Mouse (Mus musculus) T-cell, adult 2 months (primary cell): ENCODE results near the gene Dync2li1.

Experiments
- DNase-seq: peaks from one replicate; pipeline ENCODE4 v3.0.0; 2022; ENCODE audit warnings: low spot score

Gene Dync2li1

DNA sequence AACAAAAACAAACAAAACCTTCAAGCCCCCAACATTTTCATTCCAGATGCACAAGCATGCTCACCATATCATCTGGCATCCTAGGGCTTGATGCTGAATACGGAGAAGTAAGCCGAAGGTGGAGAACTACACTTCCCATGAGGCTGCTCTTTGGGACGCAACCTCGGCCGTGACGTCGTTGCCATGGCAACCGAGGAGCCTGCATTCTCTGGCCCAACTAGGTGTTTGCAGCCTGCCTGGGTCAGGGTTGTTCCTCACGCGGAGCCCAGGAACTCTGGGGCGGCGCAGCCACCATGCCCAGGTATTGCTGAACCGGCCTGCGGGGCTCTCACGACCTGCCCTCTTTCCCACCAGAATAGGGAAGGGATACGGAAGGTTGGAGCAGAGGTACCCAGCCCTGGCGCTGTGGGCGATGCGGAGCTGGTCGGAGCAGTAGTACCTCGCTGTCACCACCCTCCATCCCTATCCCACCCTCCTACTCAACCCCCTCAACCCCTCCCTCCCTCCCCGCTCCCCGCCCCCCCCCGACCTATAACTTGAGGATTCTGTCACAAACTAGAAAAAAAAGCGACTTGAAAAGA lies at the start of gene Dync2li1:
Dync2li1 (plus strand) TSS at position 221 of the 581 bp plus-strand sequence.
- DNase-seq, result peak; percentile 82

DNA sequence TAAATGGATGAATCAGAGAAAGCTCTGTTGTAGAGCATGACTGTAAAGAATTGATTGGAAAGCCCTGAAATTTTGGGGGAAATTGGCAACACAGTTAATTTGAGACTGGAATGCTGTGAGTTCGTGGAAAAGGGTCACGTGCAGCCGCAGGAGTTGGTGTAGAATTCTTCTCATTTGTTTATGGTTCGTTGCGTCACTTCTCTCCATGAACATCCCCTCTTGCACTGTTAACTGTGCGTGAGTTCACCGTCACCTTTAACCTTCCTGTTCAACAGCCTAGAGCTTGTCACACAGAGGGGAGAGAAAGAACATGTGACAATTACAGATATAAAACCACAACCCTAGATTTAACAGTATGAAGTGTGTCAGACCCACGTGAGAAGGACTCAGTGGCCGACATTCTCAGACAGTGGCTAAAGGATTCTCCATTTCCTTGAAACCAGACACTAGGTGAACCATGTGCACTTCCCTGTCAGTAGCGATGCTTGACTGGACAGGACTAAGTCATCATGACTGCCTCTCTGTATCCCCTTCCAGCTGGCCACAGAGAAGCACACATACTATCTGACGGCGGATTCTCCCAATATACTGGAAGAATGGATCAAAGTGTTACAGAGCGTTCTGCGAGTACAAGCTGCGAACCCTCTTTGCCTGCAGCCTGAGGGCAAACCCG lies 49.5 kb upstream of the Dync2li1 start:
- no peak for DNase-seq

DNA sequence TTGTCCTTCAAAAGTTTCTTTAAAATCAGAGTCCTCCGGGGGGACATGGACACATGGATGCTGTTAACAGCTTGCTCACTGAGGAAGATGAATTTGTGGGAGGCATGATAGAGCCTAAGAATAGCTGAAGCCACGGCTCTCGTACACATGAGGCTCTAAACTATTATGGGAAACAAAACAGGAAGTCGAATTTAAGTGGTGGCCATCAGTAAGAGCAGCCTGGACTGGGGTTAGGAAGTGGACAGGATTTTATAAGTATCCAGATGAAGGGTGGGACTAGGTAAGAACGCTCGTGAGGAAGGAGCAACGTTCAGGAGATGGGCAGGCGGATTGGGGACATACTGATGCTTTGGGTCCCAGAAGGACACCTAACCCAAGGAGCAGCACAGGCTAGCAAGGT lies 47.0 kb upstream of the Dync2li1 start:
- no peak for DNase-seq

DNA sequence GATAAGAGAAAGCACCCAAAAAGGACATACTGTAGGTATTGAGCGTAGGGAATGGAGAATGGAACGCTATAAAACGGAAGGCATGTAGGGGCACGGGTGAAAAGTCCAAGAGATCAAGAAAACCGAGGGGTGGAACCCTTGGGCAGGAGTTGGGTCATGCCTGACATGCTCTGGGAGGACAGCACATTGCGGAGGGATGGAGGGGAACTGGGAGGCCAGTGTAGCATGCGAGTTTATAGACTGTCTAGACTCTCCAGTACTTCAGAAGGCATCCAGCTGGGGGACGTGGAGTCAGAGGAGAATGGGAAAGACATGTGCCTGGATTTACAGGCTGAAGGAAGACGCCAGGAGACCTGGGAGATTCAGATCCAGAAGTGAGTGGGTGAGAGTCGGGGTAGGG lies 46.5 kb upstream of the Dync2li1 start:
- DNase-seq, result no peak

DNA sequence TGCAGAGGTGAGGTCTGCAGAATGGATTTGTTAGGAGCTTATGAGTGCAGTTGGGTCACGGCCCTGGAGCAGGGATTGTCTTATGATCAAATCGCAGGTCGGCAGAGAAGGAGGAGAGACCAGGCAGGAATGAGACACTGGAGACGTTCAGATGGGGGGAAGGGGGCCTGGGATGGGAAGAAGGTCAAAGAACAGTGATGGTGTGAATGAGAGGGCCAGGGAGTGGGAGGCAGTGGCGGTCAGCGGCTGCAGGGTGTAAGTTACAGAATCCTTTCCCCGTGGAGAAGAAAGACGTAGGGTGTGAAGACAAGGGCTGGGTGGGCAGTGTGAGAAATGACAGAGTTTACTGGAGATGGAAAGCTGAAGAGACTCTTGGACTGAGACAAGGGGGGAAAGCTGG lies 45.5 kb upstream of the Dync2li1 start:
- DNase-seq, result no peak

DNA sequence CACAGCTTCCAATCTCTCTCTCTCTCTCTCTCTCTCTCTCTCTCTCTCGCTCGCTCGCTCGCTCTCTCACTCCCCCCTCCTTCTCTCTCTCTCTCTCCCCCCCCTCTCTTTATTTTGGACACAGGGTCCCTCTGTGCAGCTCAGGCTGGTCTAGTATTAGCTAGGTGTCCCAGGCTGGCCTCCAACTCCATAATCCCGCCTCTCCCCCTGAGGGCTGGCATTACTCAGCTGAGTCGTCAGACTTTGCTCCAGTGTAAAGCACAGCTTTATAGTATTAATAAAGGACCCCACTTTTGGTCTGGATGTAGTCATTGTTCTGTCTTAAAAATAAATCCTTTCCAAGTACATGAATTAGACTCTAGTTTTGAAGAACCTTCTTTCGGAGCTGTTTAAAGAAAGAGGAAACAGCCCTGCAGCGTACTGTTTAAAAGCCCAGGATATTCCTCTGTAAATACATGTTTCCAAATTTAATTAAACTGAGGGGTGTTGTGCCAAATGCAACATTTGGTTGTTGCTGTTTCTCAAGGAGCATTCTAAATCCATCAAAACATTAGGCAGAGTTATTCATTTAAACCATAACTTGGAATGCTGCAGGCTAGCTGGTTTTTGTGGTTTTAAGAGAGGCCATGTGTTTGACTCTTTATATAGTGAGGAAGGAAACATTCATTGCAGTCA lies 44.4 kb upstream of the Dync2li1 start:
- DNase-seq, result no peak

DNA sequence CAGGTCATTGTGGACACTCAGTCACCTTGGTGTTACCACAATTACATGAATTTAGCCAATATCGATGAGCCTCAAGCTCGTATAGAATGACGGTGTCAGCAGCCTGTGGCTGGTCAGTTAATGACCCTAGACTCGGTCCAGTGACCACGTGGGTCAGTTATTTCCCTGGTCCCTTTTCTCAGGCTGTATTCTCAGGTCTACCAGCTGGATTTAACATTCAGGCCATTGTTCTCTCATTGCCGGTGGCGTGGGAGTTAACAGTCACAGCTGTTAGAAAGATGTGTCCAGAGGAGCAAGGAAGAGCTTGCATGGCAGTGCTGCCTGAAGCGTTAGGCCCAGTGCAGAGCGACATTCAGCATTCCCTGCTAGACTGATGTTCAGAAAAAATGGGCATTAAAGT lies 42.2 kb upstream of the Dync2li1 start:
- DNase-seq, result no peak

DNA sequence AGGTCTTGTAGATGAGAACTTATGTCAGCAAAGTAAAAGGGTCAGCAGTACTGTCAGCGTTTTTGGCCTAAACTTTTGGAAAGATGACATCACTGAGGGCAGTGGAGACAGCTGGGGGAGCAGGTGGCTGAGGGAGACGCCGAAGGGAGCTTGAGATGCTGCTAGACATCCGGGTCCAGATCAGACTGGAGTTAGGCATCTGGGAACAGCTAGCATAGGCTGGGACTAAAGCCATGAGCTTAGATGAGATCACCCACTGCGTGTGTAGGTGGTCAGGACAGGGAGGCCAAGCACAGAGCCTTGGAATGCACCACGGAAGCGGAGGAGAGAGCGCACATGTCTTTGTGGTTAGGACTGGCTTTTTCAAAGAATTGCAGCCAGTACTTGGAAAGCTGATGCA lies 41.2 kb upstream of the Dync2li1 start:
- no peak for DNase-seq

DNA sequence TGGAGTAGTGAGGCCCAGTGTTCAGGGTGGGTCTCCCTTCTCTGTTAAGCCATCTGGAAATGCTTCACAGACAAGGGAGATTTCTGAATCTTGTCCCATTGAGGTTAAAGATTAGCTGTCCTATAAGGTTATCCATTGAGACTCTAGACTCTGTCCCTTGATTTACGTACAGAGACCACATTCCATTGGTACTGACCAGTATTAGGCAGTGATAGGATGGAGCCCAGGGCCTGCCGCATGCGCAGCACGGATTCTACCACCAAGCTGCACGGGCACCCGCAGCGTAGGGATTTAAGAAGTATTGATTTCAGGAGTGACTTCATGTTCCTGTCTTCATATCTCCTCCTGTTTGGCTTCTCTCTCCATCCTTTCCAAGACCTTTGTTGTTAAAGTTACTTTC lies 36.2 kb upstream of the Dync2li1 start:
- no peak for DNase-seq

DNA sequence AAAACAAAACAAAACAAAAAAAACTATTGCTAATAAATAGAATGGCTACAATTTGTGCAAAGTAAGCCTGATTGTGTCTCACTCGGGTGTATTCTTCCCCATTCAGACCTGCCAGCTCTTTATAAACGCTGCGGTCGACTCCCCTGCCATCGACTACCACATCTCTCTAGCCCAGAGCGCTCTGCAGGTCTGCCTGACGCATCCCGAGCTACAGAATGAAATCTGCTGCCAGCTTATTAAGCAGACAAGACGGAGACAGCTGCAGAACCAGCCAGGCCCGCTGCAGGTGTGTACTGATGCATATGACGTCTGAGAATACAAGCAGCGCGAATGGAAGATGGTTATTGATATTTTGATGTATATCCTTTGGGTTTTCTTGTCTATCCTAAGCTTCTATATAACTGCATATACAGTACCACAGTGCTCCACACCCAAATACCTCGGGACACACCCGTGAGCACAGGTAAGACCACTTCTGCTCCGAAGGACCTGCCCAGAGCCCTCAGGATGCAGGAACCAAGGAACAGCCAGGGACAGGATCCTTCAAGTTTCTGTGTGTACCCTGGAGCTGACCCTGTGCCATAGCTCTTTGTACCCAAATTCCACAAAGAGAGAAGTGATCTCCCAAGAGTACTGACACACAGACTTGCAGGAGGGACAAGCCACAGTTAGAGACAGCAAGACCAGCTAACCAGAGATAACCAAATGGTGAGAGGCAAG lies 34.7 kb upstream of the Dync2li1 start:
- no peak for DNase-seq

DNA sequence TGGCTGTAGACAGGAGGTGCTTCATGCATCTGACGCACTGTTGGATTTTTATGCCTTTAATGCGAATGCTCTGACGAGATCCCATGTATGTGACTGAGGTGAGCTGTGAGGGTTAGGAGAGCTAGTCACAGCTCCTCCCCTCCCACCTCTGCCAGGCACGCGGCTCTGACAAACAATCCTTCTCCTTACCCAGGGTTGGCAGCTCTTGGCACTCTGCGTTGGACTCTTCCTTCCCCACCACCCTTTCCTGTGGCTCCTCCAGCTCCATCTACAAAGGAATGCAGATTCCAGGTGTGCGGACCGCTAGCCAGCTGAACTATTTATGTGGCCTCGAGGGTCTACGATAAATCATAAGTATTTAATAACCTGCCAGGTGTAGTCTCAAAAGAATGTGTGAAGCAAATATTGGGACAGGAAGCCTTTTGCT lies 30.3 kb upstream of the Dync2li1 start:
- DNase-seq, result no peak

DNA sequence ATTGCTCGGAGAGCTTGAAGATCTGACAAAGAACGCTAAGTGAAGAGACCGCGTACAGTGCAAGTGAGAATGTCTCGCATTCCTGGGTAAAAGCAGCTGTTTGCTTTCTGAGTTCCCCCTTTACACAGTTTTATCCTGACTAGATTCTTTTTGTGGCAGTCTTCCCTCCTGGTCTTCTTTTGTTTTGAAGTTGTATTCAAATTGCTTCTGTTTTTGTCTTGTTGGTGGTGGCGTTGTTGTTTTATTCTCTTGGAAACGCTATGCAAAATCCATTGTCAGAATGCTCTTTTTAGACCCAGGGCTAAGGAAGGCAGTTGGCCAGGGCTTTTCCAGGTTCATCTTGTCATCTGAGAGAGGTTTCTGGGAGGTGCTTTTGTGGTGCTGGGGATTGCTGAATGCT lies 29.8 kb upstream of the Dync2li1 start:
- DNase-seq, result no peak

DNA sequence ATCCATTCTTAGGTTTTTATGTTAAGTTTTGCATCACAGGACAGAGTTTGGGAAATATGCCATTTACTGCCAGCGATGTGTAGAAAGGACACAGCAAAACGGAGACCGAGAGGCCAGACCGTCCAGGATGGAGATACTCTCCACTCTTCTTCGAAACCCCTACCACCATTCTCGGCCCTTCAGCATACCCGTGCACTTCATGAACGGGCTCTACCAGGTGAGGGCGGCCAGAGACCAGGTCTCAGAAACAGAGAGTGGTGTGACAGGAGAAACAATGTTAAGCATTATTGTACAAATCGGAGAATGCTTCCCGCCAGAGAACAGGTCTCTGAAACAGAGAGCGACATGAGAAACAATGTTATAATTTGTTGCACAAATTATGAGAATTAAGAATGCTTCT lies 28.4 kb upstream of the Dync2li1 start:
- DNase-seq, result no peak

DNA sequence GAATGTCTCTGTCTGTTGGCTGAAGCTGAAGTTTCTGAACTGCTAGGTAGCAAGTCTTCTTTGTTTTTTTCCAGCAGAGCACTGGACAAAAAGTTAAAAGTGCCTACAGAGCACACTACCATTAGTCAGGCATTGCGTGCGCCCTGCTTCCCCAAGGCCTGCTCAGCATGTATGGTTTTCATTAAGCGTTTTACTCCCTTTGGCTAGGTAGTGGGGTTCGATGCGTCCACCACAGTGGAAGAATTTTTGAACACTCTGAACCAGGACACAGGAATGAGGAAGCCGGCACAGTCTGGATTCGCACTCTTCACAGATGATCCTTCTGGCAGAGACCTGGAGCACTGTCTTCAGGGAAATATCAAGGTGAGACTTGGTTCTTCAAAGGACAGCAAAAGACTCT lies 27.4 kb upstream of the Dync2li1 start:
- DNase-seq, result no peak

DNA sequence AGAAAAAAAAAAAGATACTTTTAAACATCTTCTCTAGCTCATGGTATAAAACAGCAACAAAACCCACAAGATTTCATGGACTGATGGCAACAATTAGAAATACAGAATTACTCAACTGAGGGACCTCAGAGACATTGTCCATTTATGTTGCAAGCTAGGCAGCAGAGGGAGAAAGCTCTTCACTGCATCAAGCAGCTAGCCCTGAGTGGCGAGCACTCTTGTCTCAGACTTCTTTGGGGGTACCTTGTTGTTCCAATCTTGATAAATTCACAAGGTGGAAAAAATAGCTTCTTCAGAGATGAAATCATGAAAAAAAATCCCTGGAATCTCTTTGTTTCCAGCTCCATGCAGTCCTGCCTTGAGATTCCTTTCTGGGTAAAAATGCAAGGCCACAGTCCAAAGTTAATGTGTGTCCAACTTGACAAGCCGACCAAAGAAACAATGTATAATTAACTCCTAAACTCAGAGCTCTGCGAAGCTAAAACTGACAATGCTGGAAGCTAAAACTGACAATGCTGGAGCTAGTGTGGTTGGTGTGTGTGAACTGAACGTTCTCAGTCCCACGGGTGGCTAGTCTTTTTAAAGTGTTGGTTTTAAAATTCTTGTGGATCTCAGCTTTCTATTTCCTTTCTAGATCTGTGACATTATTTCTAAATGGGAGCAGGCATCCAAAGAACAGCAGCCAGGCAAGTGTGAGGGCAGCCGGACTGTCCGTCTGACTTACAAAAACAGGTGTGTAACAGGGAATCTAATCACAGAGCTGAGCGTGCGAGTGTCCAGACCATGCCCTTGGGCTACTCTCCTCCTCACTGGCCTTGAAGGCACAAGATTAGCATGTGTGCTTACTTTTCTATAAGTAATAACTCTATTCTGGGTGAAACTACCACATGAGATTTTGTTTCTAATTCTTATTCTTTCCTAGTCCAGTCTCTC lies 26.0 kb upstream of the Dync2li1 start:
- DNase-seq, result no peak

DNA sequence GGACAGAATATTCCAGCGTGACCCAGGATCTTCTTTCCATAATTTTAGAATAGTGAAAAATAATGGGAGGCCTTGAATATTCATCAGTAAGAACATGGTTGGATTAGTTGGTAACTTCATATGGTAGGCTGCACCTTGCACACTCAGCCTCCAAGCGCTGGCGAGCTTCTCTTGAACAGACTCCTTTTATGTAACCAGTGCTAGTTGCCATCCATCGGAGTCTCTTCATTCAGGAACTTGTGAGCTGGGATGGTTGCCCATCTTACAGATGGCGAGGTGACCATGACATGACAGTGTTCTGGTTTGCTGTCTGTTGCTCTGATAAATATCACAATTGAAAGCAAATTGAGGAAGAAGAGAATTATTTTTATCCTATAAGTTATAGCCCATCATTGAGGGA lies 24.5 kb upstream of the Dync2li1 start:
- no peak for DNase-seq

DNA sequence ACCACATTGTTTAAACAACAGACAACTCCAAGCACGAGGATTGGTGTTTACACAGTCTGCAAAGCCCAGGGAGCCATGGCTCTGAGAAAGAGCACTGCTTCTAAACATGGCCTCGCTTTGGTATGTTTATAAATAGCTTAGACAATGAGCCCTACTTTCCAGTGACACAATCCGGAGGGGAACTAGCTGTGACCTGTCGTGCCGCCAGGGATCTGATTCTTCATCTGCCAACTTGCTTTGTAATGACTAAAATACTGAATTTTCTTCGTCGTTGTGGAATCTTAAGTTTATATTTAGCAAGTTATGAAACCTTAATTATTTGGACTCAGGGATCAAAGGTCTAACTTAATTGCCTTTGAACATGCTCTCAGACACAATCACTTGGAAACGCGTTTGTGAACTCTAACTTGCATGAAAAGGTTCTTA lies 23.1 kb upstream of the Dync2li1 start:
- DNase-seq, result no peak

DNA sequence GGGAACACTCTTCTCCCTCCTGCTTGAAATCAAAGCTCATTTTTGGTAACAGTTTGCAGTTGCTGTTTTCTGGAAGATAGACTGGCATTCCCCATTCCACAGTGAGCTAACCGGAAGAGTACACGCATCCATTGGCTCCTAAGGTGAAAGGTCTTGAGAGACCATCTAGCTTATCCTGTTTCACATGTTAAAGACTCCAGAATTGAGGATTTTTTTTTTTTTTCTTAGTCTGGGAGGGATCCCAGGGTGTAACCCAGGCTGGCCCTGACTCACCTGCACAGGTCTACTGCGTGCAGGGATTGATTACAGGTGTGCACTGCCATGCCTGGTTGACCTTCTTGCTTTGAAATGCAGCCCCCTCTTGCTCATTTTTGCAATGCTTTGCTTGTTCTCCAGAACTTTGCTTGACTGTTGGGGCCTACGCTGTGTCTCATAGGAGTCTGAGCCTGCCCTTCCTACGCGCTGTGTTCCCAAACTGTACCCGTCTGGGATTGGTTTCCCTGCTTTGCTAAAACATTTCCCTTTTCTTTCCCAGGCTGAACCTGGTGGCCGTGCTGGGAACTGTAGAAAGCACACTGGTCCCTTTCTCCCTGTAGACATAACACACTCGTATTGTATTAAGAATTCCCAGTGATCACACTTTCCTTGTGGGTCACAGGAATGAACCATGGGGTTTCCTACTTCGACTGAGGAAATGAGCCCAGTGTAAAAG lies 22.4 kb upstream of the Dync2li1 start:
- DNase-seq, result no peak

DNA sequence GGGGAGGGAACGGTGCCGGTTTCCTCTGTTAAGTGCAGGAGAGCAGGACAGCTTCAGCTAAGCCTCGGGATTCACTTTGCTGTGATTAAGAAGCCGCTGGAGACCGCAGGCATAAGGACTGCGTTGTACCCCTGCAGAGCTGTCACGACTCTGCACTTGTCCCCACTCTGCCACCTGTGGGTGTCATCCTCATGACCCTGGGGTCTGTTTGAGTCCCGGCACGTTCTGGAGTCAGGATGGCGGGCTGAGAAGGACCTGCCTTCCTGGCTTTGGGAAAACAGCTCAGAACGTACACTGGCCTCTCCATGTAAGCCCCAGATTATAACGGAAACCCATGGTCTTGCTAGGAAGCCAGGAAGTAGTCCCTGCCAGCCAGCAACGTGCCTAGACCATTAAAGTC lies 19.3 kb upstream of the Dync2li1 start:
- DNase-seq, result no peak

DNA sequence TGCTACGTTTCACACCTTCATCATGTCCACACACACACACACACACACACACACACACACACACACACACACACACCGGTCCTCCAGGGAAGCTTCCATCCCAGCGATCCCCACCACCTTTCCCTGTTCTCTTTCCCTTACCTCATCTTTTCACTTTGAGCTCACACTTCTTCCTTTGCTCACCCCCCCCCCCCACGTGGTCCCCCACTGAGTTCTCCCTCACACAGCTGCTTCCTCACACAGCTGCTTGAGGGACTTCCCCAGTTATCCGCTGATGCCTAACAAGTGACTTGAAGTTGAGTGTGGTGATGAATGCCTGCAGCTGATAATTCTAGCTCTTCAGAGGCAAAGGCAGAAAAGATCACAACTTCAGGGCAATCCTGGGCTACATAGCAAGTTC lies 18.7 kb upstream of the Dync2li1 start:
- no peak for DNase-seq

DNA sequence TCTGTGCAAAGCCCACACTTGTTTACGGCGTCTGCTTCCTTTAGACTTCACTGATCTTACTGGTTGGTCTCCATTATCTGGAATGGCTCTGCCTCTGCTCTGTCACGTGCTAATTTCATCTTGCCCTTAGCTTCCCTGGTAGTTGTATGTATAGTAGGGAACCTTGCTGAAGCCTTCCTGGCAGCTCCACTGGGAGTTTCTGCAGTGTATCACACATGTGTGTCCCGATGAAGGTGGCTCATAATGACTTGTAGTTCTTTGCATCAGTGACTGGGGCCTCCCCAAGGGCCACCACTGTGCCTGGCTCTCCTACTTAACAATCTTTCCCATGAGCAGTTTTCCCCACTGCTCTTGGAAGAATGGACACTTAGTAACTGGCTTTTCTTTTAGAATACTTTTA lies 17.7 kb upstream of the Dync2li1 start:
- no peak for DNase-seq
